Mouse (Mus musculus) lung, adult 2 months (tissue): ENCODE measurements around the gene Snw1. TPM values are rescaled to one million over a fixed set of nuclear protein-coding genes. Genes with fewer than 3 reads are reported as not detected.

Experiments used
- DNase-seq: peaks from one replicate; pipeline ENCODE4 v3.0.0; 2022
- H3K4me1 ChIP-seq: fragments of 200-500 bp; 2 replicates; pipeline ENCODE4 v1.6.1; 2011; ENCODE audit warnings: low read length; ENCODE audit not compliant: control insufficient read depth, insufficient read depth
- H3K4me3 ChIP-seq: fragments of 200-500 bp; replicated peaks from 2 replicates; pipeline ENCODE3; 2011; ENCODE audit warnings: low read depth, mild to moderate bottlenecking, control low read depth, low read length; ENCODE audit errors: extremely low read depth
- CTCF ChIP-seq: fragments of 200-500 bp; IDR thresholded peaks from 2 replicates; pipeline ENCODE4 v1.5.1; 2011; ENCODE audit warnings: mild to moderate bottlenecking, low read length, control low read depth; ENCODE audit not compliant: insufficient read depth
- POLR2A ChIP-seq: fragments of 200-500 bp; IDR thresholded peaks from 2 replicates; pipeline ENCODE4 v1.6.1; 2011; ENCODE audit warnings: low read depth, mild to moderate bottlenecking, control low read depth, low read length, borderline replicate concordance; ENCODE audit errors: extremely low read depth
- WGBS: fragments of 180-500 bp; shearing (Covaris S2); methylation state at CpG from one replicate; pipeline ENCODE4 v1.1.7; 2018; 5-methylcytosine and 5-hydroxymethylcytosine counted together
- polyA plus RNA-seq: library from polyadenylated mRNA; depleted of rRNA; stranded (reverse); fragments of >200 nt; gene quantifications from 2 replicates; pipeline ENCODE4 v1.2.3, GENCODE M21; 2012; rRNA removed

Snw1 gene
- polyA plus RNA-seq, 1 experiment, result 11.0 TPM

- H3K4me3 ChIP-seq, result no peak overlapping the region
- WGBS, result 53% methylated on average over 3 of the region's 3 CpGs
- H3K4me1 ChIP-seq, result peaks cover 6% of the 10 kb centered on the region
- TF ChIP-seq POLR2A, result no peak
- no peak for TF ChIP-seq CTCF
- DNase-seq, result no peak
Measured at GRCm38 (mm10) chr12:87405721-87406120, 66.4 kb downstream of the Snw1 start.

GRCm38 (mm10) chr12:87405165-87405564 lies 66.9 kb downstream of the Snw1 start:
- 49% methylated on average over 4 of the region's 4 CpGs for WGBS
- no peak for TF ChIP-seq CTCF
- no peak for TF ChIP-seq POLR2A
- no peak for DNase-seq
- Histone ChIP-seq H3K4me1 (peaks cover 6% of the 10 kb centered on the region), H3K4me3 (no peak overlapping the region)

- no peak overlapping the region for H3K4me3 ChIP-seq
- TF ChIP-seq POLR2A, result no peak
- no peak for TF ChIP-seq CTCF
- no peaks in the 10 kb centered on the region; the same call in 1 of the 2 replicates for H3K4me1 ChIP-seq
- 53% methylated on average over 6 of the region's 6 CpGs for WGBS
- no peak for DNase-seq
Measured at GRCm38 (mm10) chr12:87401883-87402282, 70.2 kb downstream of the Snw1 start.

- no peak for TF ChIP-seq CTCF
- no peak for TF ChIP-seq POLR2A
- 62% methylated on average over 10 of the region's 10 CpGs for WGBS
- no peak overlapping the region for H3K4me3 ChIP-seq
- H3K4me1 ChIP-seq, result peaks cover 2% of the 10 kb centered on the region
- no peak for DNase-seq
Measured at GRCm38 (mm10) chr12:87399119-87399819, 72.8 kb downstream of the Snw1 start.

Other genes starting within 250 kb of the Snw1 start
- 0.31 and 0.91 TPM in 2 replicates for gene Noxred1, start 233.5 kb downstream of the Snw1 start, polyA plus RNA-seq
- 17.1 and 23.3 TPM in 2 replicates for gene Vipas39, start 206.0 kb downstream of the Snw1 start, polyA plus RNA-seq
- 46.6 and 53.5 TPM in 2 replicates for gene Ahsa1, start 205.8 kb downstream of the Snw1 start, polyA plus RNA-seq
- 0.38 and 0.56 TPM in 2 replicates for gene Ism2, start 172.6 kb downstream of the Snw1 start, polyA plus RNA-seq
- 18.6 and 35.0 TPM in 2 replicates for gene Sptlc2, start 83.9 kb downstream of the Snw1 start, polyA plus RNA-seq
- 8.4 and 11.3 TPM in 2 replicates for gene Slirp, start 28.4 kb downstream of the Snw1 start, polyA plus RNA-seq
- gene Alkbh1, start 28.3 kb downstream of the Snw1 start, polyA plus RNA-seq, result 10.2 and 10.8 TPM in 2 replicates
- not detected in 2 replicates for gene Gm5788, start 22.4 kb upstream of the Snw1 start, polyA plus RNA-seq
- gene Gm8300, start 42.0 kb upstream of the Snw1 start, polyA plus RNA-seq, result not detected in 2 replicates
- gene Oog1, start 130.4 kb upstream of the Snw1 start, polyA plus RNA-seq, result not detected in 2 replicates
- gene Gm4027, start 146.6 kb upstream of the Snw1 start, polyA plus RNA-seq, result not detected in 2 replicates
- not detected in 2 replicates for gene Gm16381, start 172.3 kb upstream of the Snw1 start, polyA plus RNA-seq